Mouse (Mus musculus): ENCODE results near the gene Snrnp27.

DNA sequence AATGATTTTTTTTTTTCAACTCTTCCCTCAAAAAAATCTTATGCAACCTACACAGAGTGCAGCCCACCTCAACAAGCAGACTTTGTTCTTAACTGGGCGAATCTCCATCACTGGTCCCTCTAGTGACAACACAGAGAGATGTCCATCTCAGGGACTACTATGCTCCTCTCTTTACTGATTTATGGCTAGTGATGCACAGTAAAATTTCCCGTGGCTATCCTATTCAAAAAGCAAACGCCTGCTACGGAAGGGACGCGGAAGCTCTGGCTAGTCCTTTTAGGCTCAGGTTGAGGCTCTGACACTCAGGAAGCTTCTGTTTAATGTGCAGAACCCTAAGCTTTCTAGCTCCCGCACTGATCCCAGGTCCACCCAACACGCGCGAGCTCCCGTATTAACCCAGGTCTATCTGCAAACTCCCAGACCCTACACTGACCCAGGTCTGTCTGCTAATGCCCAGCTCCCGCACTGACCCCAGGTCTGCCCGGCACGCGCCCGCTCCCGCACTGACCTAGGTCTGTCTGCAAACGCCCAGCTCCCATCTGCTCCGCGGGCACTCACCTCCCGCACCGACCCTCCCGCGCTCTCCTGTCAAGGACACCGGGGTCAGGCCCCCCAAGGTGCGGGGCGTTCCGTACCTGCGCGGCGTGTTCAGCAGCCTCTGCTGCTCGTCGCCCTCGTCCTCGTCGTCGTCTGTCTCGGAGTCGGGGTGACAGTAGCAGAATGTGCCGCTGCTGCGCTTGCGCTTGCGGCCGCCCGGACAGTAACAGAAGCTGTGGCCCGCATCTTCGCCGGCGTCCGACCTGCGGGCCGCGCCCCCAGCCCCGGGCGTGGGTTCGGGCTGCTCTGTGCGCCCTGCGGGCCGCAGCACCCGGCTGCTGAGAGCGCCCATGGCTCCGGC is 48.2 kb upstream of the Snrnp27 start:
- no peak for TF ChIP-seq POLR2A (IDR thresholded peaks at IDR 0.05; ENCODE audit: low read depth, low read length)
- TF ChIP-seq CTCF (IDR thresholded peaks at IDR 0.05; ENCODE audit: borderline replicate concordance, insufficient read depth, low read length): no peak

Measured in embryonic fibroblast, embryonic 13.5 days (primary cell).